Mouse (Mus musculus): ENCODE measurements at regions not wholly inside any gene's neighbourhood (a gene's known extent, or its start where the extent isn't known, plus 50 kb on each side); places are given as distances from the start of the nearest gene placed in this dataset.

GRCm38 (mm10) chr16:50753612-50754389, 162.8 kb upstream of the Ccdc54 start:
- no peaks in the 10 kb centered on the region for H3K27me3 ChIP-seq (ENCODE audit: control insufficient read depth, insufficient read depth, low read length)
- no peak overlapping the region for H3K9ac ChIP-seq (ENCODE audit: low read length)
- H3K36me3 ChIP-seq (ENCODE audit: control insufficient read depth, insufficient read depth, low read length), result no peaks in the 10 kb centered on the region
- H3K9me3 ChIP-seq (ENCODE audit: control insufficient read depth, low read length), result no peaks in the 10 kb centered on the region
- DNase-seq (ENCODE audit: low spot score) (no peak), ATAC-seq (ENCODE audit: insufficient read depth, low FRiP score, low TSS enrichment) (no peak)
- no peak overlapping the region for H3K4me2 ChIP-seq (ENCODE audit: low read depth)
- WGBS, result 21% methylated on average over 3 of the region's 3 CpGs
- H3K27ac ChIP-seq (ENCODE audit: low read depth, low read length), result no peak overlapping the region
- no peaks in the 10 kb centered on the region for H3K4me1 ChIP-seq (ENCODE audit: control insufficient read depth, insufficient read depth, low read length)
- H3K4me3 ChIP-seq (ENCODE audit: low read depth, low read length), result no peak overlapping the region

GRCm38 (mm10) chr16:50753046-50753445, 162.1 kb upstream of the Ccdc54 start:
- H3K4me1 ChIP-seq (ENCODE audit: control insufficient read depth, insufficient read depth, low read length), result no peaks in the 10 kb centered on the region
- H3K4me3 ChIP-seq (ENCODE audit: low read depth, low read length), result no peak overlapping the region
- ATAC-seq (ENCODE audit: insufficient read depth, low FRiP score, low TSS enrichment), result no peak
- H3K9ac ChIP-seq (ENCODE audit: low read length), result no peak overlapping the region
- DNase-seq (ENCODE audit: low spot score), result no peak
- WGBS, result 86% methylated on average over 11 of the region's 11 CpGs
- no peaks in the 10 kb centered on the region for H3K9me3 ChIP-seq (ENCODE audit: control insufficient read depth, low read length)
- no peaks in the 10 kb centered on the region for H3K36me3 ChIP-seq (ENCODE audit: control insufficient read depth, insufficient read depth, low read length)
- no peak overlapping the region for H3K27ac ChIP-seq (ENCODE audit: low read depth, low read length)
- no peaks in the 10 kb centered on the region for H3K27me3 ChIP-seq (ENCODE audit: control insufficient read depth, insufficient read depth, low read length)
- H3K4me2 ChIP-seq (ENCODE audit: low read depth), result no peak overlapping the region

- no peak for ATAC-seq (ENCODE audit: insufficient read depth, low FRiP score, low TSS enrichment)
- Histone ChIP-seq H3K4me2 (ENCODE audit: low read depth) (no peak overlapping the region), H3K9me3 (ENCODE audit: control insufficient read depth, low read length) (no peaks in the 10 kb centered on the region), H3K9ac (ENCODE audit: low read length) (no peak overlapping the region), H3K4me1 (ENCODE audit: control insufficient read depth, insufficient read depth, low read length) (no peaks in the 10 kb centered on the region), H3K27me3 (ENCODE audit: control insufficient read depth, insufficient read depth, low read length) (no peaks in the 10 kb centered on the region), H3K27ac (ENCODE audit: low read depth, low read length) (no peak overlapping the region), H3K36me3 (ENCODE audit: control insufficient read depth, insufficient read depth, low read length) (no peaks in the 10 kb centered on the region), H3K4me3 (ENCODE audit: low read depth, low read length) (no peak overlapping the region)
- WGBS, result 86% methylated on average over 10 of the region's 10 CpGs
- no peak for DNase-seq (ENCODE audit: low spot score)
Observed at GRCm38 (mm10) chr16:50752277-50752600, 161.3 kb upstream of the Ccdc54 start.

GRCm38 (mm10) chr16:50751495-50752276, 160.7 kb upstream of the Ccdc54 start:
- H3K4me2 ChIP-seq (ENCODE audit: low read depth), result no peak overlapping the region
- no peaks in the 10 kb centered on the region for H3K27me3 ChIP-seq (ENCODE audit: control insufficient read depth, insufficient read depth, low read length)
- H3K27ac ChIP-seq (ENCODE audit: low read depth, low read length), result no peak overlapping the region
- H3K9ac ChIP-seq (ENCODE audit: low read length), result no peak overlapping the region
- no peaks in the 10 kb centered on the region for H3K9me3 ChIP-seq (ENCODE audit: control insufficient read depth, low read length)
- no peak overlapping the region for H3K4me3 ChIP-seq (ENCODE audit: low read depth, low read length)
- no peak for DNase-seq (ENCODE audit: low spot score)
- 89% methylated on average over 9 of the region's 9 CpGs for WGBS
- H3K36me3 ChIP-seq (ENCODE audit: control insufficient read depth, insufficient read depth, low read length), result no peaks in the 10 kb centered on the region
- ATAC-seq (ENCODE audit: insufficient read depth, low FRiP score, low TSS enrichment), result no peak
- H3K4me1 ChIP-seq (ENCODE audit: control insufficient read depth, insufficient read depth, low read length), result no peaks in the 10 kb centered on the region

GRCm38 (mm10) chr16:50747698-50748097, 156.7 kb upstream of the Ccdc54 start:
- ATAC-seq (ENCODE audit: insufficient read depth, low FRiP score, low TSS enrichment) (no peak), DNase-seq (ENCODE audit: low spot score) (no peak)
- Histone ChIP-seq H3K4me2 (ENCODE audit: low read depth) (no peak overlapping the region), H3K4me1 (ENCODE audit: control insufficient read depth, insufficient read depth, low read length) (no peaks in the 10 kb centered on the region), H3K9me3 (ENCODE audit: control insufficient read depth, low read length) (no peaks in the 10 kb centered on the region), H3K9ac (ENCODE audit: low read length) (no peak overlapping the region), H3K27me3 (ENCODE audit: control insufficient read depth, insufficient read depth, low read length) (no peaks in the 10 kb centered on the region), H3K27ac (ENCODE audit: low read depth, low read length) (no peak overlapping the region), H3K36me3 (ENCODE audit: control insufficient read depth, insufficient read depth, low read length) (no peaks in the 10 kb centered on the region), H3K4me3 (ENCODE audit: low read depth, low read length) (no peak overlapping the region)
- 93% methylated on average over 5 of the region's 5 CpGs for WGBS

GRCm38 (mm10) chr16:50745723-50746122, 154.8 kb upstream of the Ccdc54 start:
- 79% methylated on average over 2 of the region's 2 CpGs for WGBS
- H3K27me3 ChIP-seq (ENCODE audit: control insufficient read depth, insufficient read depth, low read length), result no peaks in the 10 kb centered on the region
- no peaks in the 10 kb centered on the region for H3K4me1 ChIP-seq (ENCODE audit: control insufficient read depth, insufficient read depth, low read length)
- ATAC-seq (ENCODE audit: insufficient read depth, low FRiP score, low TSS enrichment), result no peak
- no peaks in the 10 kb centered on the region for H3K36me3 ChIP-seq (ENCODE audit: control insufficient read depth, insufficient read depth, low read length)
- H3K9ac ChIP-seq (ENCODE audit: low read length), result no peak overlapping the region
- no peaks in the 10 kb centered on the region for H3K9me3 ChIP-seq (ENCODE audit: control insufficient read depth, low read length)
- no peak for DNase-seq (ENCODE audit: low spot score)
- no peak overlapping the region for H3K27ac ChIP-seq (ENCODE audit: low read depth, low read length)
- H3K4me3 ChIP-seq (ENCODE audit: low read depth, low read length), result no peak overlapping the region
- H3K4me2 ChIP-seq (ENCODE audit: low read depth), result no peak overlapping the region

GRCm38 (mm10) chr16:50737396-50737843, 146.5 kb upstream of the Ccdc54 start:
- Histone ChIP-seq H3K4me1 (ENCODE audit: control insufficient read depth, insufficient read depth, low read length) (no peaks in the 10 kb centered on the region), H3K27me3 (ENCODE audit: control insufficient read depth, insufficient read depth, low read length) (0 out of 2 replicates have a peak, but pooled peaks cover 2% of the 10 kb centered on the region), H3K4me2 (ENCODE audit: low read depth) (peak overlapping the region; percentile 46), H3K9ac (ENCODE audit: low read length) (peak overlapping the region; percentile 42), H3K4me3 (ENCODE audit: low read depth, low read length) (peak overlapping the region; percentile 28), H3K9me3 (ENCODE audit: control insufficient read depth, low read length) (no peaks in the 10 kb centered on the region), H3K27ac (ENCODE audit: low read depth, low read length) (no peak overlapping the region), H3K36me3 (ENCODE audit: control insufficient read depth, insufficient read depth, low read length) (no peaks in the 10 kb centered on the region)
- DNase-seq (ENCODE audit: low spot score) (peak; percentile 21), ATAC-seq (ENCODE audit: insufficient read depth, low FRiP score, low TSS enrichment) (no peak)
- WGBS, result 36% methylated on average over 10 of the region's 10 CpGs

GRCm38 (mm10) chr16:50736151-50737047, 145.4 kb upstream of the Ccdc54 start:
- peak; percentile 89 for DNase-seq (ENCODE audit: low spot score)
- no peaks in the 10 kb centered on the region for H3K4me1 ChIP-seq (ENCODE audit: control insufficient read depth, insufficient read depth, low read length)
- ATAC-seq (ENCODE audit: insufficient read depth, low FRiP score, low TSS enrichment), result peak; percentile 86
- H3K4me2 ChIP-seq (ENCODE audit: low read depth), result peak overlapping the region; percentile 46
- peak overlapping the region; percentile 28 for H3K4me3 ChIP-seq (ENCODE audit: low read depth, low read length)
- no peak overlapping the region for H3K27ac ChIP-seq (ENCODE audit: low read depth, low read length)
- 12% methylated on average over 21 of the region's 21 CpGs for WGBS
- no peaks in the 10 kb centered on the region for H3K36me3 ChIP-seq (ENCODE audit: control insufficient read depth, insufficient read depth, low read length)
- H3K9ac ChIP-seq (ENCODE audit: low read length), result peak overlapping the region; percentile 23; the same call in 1 of the 2 replicates
- H3K27me3 ChIP-seq (ENCODE audit: control insufficient read depth, insufficient read depth, low read length), result 0 out of 2 replicates have a peak, but pooled peaks cover 2% of the 10 kb centered on the region
- no peaks in the 10 kb centered on the region for H3K9me3 ChIP-seq (ENCODE audit: control insufficient read depth, low read length)

Measured in neural tube, embryonic 11.5 days (tissue).